In the genomic region with DNA sequence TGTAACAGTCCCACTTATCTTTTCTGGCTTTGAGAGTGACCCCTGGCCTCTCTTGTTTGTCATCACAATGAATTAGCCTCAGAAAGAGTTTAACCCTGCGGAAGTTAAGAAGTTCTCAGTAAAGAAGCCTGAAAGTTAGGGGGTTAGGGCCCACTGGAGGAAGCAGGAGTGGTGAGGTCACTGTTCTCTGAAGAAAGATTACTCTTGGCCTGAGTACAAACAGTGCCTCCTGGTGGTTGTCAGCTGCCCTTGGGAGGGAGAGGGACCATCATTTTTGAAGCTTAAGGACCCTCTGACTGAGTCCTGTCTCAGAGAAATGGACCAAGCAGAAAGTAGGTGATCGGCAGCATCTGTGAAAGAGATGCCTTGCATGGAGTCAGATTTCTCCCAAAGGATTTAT, we compare ENCODE assay signal across 8 mouse cellular contexts.
DNase-seq lines count a peak whose midpoint lies in the region; ATAC-seq lines count a peak whose summit lies in the region.
"Had no signal": no experiment of that assay in that cellular context is flagged by ENCODE, and none has a peak within 500 bp of the region (broad histone marks: within the 10 kb centered on the region; RNA-seq: fewer than 3 reads in every experiment).

No protein-coding gene starts in this region.

- H3K4me2 ChIP-seq in heart, embryonic 12.5 days, result no peak overlapping the region
- H3K4me2 ChIP-seq: limb, embryonic 15.5 days had no signal

- H3K36me3 ChIP-seq in heart, embryonic 12.5 days, result no peaks in the 10 kb centered on the region
- H3K36me3 ChIP-seq: limb, embryonic 15.5 days had no signal

- WGBS in heart, embryonic 12.5 days, result 41% methylated on average over 2 of the region's 2 CpGs

- no peak overlapping the region for H3K9ac ChIP-seq in heart, embryonic 12.5 days
- H3K9ac ChIP-seq: limb, embryonic 15.5 days had no signal

- H3K4me3 ChIP-seq in heart, embryonic 12.5 days, result no peak overlapping the region
- H3K4me3 ChIP-seq: limb, embryonic 15.5 days had no signal

- peaks cover 15% of the 10 kb centered on the region; the same call in 1 of the 2 replicates for H3K9me3 ChIP-seq in heart, embryonic 12.5 days (replicated peaks)
- H3K9me3 ChIP-seq: limb, embryonic 15.5 days had no signal

- ATAC-seq in heart, embryonic 12.5 days (ENCODE audit: insufficient number of reproducible peaks, low FRiP score), result 0 out of 2 replicates have a peak, but pooled peaks have one; percentile 29

- H3K4me1 ChIP-seq in heart, embryonic 12.5 days (replicated peaks), result peaks cover 2% of the 10 kb centered on the region

- DNase-seq in ovary, postnatal 36 days (ENCODE audit: low spot score), result peak; percentile 17
- no peak for DNase-seq in ovary, postnatal 14 days (ENCODE audit: low spot score)
- DNase-seq in adrenal gland, adult 2 months, result peak; percentile 59
- peak; percentile 68 for DNase-seq in lung, postnatal 10 days
- peak; percentile 72 for DNase-seq in thymus, postnatal 14 days
- no peak for DNase-seq in right cerebral cortex, postnatal 25 days

- H3K27me3 ChIP-seq in heart, embryonic 12.5 days (replicated peaks), result no peaks in the 10 kb centered on the region
- H3K27me3 ChIP-seq: limb, embryonic 15.5 days had no signal

- H3K27ac ChIP-seq in heart, embryonic 12.5 days (ENCODE audit: poor library complexity, severe bottlenecking), result no peak overlapping the region
- H3K27ac ChIP-seq: limb, embryonic 15.5 days had no signal

Comparison
In these comparisons a context has a peak if more than half of its experiments do, and no peak if none do; other contexts are left out.
1. DNase-seq: peak in ovary, postnatal 36 days (single experiment), adrenal gland, adult 2 months (single experiment), lung, postnatal 10 days (single experiment) and thymus, postnatal 14 days (single experiment); none in ovary, postnatal 14 days (single experiment) and right cerebral cortex, postnatal 25 days (single experiment).